Mouse (Mus musculus) limb, embryonic 10.5 days (tissue): Measurements from ENCODE around the gene Alx1. TPM values are rescaled to one million over a fixed set of nuclear protein-coding genes. Genes with fewer than 3 reads are reported as not detected.

Source experiments
- DNase-seq: peaks from one replicate; pipeline ENCODE4 v3.0.0-alpha.2; 2017; ENCODE audit warnings: low spot score
- H3K27ac ChIP-seq: fragments of 300-500 bp; sonication (generic); 2 replicates; pipeline ENCODE4 v1.5.1; 2016; ENCODE audit warnings: mild to moderate bottlenecking
- H3K27me3 ChIP-seq: fragments of 300-500 bp; sonication (generic); 2 replicates; pipeline ENCODE4 v1.6.1; 2016; ENCODE audit warnings: low read depth, mild to moderate bottlenecking; ENCODE audit not compliant: poor library complexity, severe bottlenecking
- H3K36me3 ChIP-seq: fragments of 300-500 bp; sonication (generic); 2 replicates; pipeline ENCODE4 v1.6.1; 2016; ENCODE audit warnings: mild to moderate bottlenecking, moderate library complexity
- H3K4me1 ChIP-seq: fragments of 300-500 bp; sonication (generic); 2 replicates; pipeline ENCODE4 v1.6.1; 2016
- H3K4me3 ChIP-seq: fragments of 300-500 bp; sonication (generic); 2 replicates; pipeline ENCODE4 v1.5.1; 2016; ENCODE audit warnings: mild to moderate bottlenecking, moderate library complexity
- H3K9me3 ChIP-seq: fragments of 300-500 bp; sonication (generic); replicated peaks from 2 replicates; pipeline ENCODE4 v1.6.1; 2016; ENCODE audit warnings: mild to moderate bottlenecking
- WGBS: fragments of 180-500 bp; shearing (Covaris S2); methylation state at CpG from one replicate; pipeline ENCODE4 v1.1.7; 2016; 5-methylcytosine and 5-hydroxymethylcytosine counted together
- polyA plus RNA-seq: library from polyadenylated mRNA; unstranded; fragments of >200 nt; fragmentation: Nextera tagmentation; extraction: Ambion mirVana; gene quantifications from 2 replicates; pipeline ENCODE4 v1.2.1, GENCODE M21; 2016

Gene Alx1
- polyA plus RNA-seq, 1 experiment from 2014 or later, result 7.8 TPM

GRCm38 (mm10) chr10:103000902-103001301 is 29.1 kb downstream of the Alx1 start:
- Histone ChIP-seq H3K4me3 (peak overlapping the region; percentile 14), H3K27me3 (no peaks in the 10 kb centered on the region), H3K27ac (no peak overlapping the region), H3K9me3 (no peaks in the 10 kb centered on the region), H3K36me3 (no peaks in the 10 kb centered on the region), H3K4me1 (peaks cover 13% of the 10 kb centered on the region)
- 8% methylated on average over 8 of the region's 8 CpGs for WGBS
- no peak for DNase-seq

GRCm38 (mm10) chr10:102999584-102999983 is 30.4 kb downstream of the Alx1 start:
- Histone ChIP-seq H3K9me3 (no peaks in the 10 kb centered on the region), H3K4me3 (no peak overlapping the region), H3K27ac (no peak overlapping the region), H3K27me3 (no peaks in the 10 kb centered on the region), H3K4me1 (peaks cover 13% of the 10 kb centered on the region), H3K36me3 (no peaks in the 10 kb centered on the region)
- DNase-seq, result no peak

GRCm38 (mm10) chr10:102975106-102975505 is 54.9 kb downstream of the Alx1 start:
- H3K27me3 ChIP-seq, result no peaks in the 10 kb centered on the region
- no peaks in the 10 kb centered on the region for H3K36me3 ChIP-seq
- 94% methylated on average over 5 of the region's 5 CpGs for WGBS
- H3K9me3 ChIP-seq, result no peaks in the 10 kb centered on the region
- no peak overlapping the region for H3K4me3 ChIP-seq
- no peak overlapping the region for H3K27ac ChIP-seq
- DNase-seq, result no peak
- no peaks in the 10 kb centered on the region for H3K4me1 ChIP-seq

GRCm38 (mm10) chr10:102959602-102960001 is 70.4 kb downstream of the Alx1 start:
- H3K4me3 ChIP-seq, result no peak overlapping the region
- no peaks in the 10 kb centered on the region for H3K4me1 ChIP-seq
- no peaks in the 10 kb centered on the region for H3K27me3 ChIP-seq
- no peaks in the 10 kb centered on the region for H3K9me3 ChIP-seq
- DNase-seq, result no peak
- H3K36me3 ChIP-seq, result no peaks in the 10 kb centered on the region
- 88% methylated on average over 2 of the region's 2 CpGs for WGBS
- no peak overlapping the region for H3K27ac ChIP-seq

Other genes with a start within 250 kb of the Alx1 start
- 0.31 and 0.49 TPM in 2 replicates for gene Lrriq1, start 206.1 kb upstream of the Alx1 start, polyA plus RNA-seq